Mouse (Mus musculus): Measurements from ENCODE around the gene Ifngr2. TPM values are rescaled to one million over a fixed set of nuclear protein-coding genes. Genes with fewer than 3 reads are reported as not detected.

The Ifngr2 gene
- polyA plus RNA-seq, 2 experiments, result 23.0 to 45.4 TPM

- no peak for DNase-seq (ENCODE audit: low spot score)
- H3K9ac ChIP-seq (ENCODE audit: low read depth, low read length, severe bottlenecking), result no peak overlapping the region
- ATAC-seq (ENCODE audit: low FRiP score, low read depth), result no peak
- no peak for TF ChIP-seq POLR2A (IDR thresholded peaks at IDR 0.05; ENCODE audit: borderline replicate concordance, extremely low read depth, insufficient read depth, insufficient read length)
- H3K27me3 ChIP-seq (ENCODE audit: control insufficient read depth, insufficient read depth, low read length), result peaks cover 4% of the 10 kb centered on the region; the same call in 1 of the 2 replicates
- no peaks in the 10 kb centered on the region for H3K36me3 ChIP-seq (ENCODE audit: control insufficient read depth, insufficient read depth, low read length)
- H3K9me3 ChIP-seq (ENCODE audit: control insufficient read depth, low read length), result no peaks in the 10 kb centered on the region
- no peak overlapping the region for H3K4me3 ChIP-seq (replicated peaks; ENCODE audit: low read length)
- no peak overlapping the region for H3K27ac ChIP-seq (replicated peaks; ENCODE audit: low read depth, low read length)
- WGBS, result 50% methylated on average over 6 of the region's 6 CpGs
- H3K4me2 ChIP-seq (replicated peaks; ENCODE audit: low read depth, low read length, severe bottlenecking), result no peak overlapping the region
- H3K4me1 ChIP-seq (ENCODE audit: control insufficient read depth, insufficient read depth, low read length), result peaks cover 10% of the 10 kb centered on the region
Observed at GRCm38 (mm10) chr16:91531856-91532255, 15.0 kb upstream of the Ifngr2 start.

DNA sequence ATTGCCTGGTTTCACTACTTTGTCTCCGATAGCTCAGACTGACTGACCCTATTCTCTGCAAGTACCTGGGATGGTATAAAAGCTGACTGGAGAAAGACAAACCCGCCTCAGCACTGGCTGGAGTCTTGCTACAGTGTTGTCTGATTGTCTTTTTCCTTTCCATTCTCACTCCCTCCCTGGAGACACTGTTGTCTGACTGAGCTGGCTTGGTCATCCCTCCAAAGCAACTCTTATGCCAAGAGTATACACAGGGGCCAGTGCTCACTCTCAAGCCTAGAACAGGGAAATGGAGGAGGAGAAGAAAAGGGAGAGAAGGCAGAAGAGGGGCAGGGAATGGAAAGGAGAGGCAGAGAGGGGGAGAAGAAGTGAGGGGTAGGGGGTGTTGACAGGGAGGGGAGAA is 14.4 kb upstream of the Ifngr2 start:
- no peak for DNase-seq (ENCODE audit: low spot score)
- Histone ChIP-seq H3K36me3 (ENCODE audit: control insufficient read depth, insufficient read depth, low read length) (no peaks in the 10 kb centered on the region), H3K4me3 (replicated peaks; ENCODE audit: low read length) (no peak overlapping the region), H3K4me1 (ENCODE audit: control insufficient read depth, insufficient read depth, low read length) (peaks cover 10% of the 10 kb centered on the region), H3K27ac (replicated peaks; ENCODE audit: low read depth, low read length) (no peak overlapping the region), H3K9me3 (ENCODE audit: control insufficient read depth, low read length) (no peaks in the 10 kb centered on the region), H3K9ac (ENCODE audit: low read depth, low read length, severe bottlenecking) (no peak overlapping the region), H3K4me2 (replicated peaks; ENCODE audit: low read depth, low read length, severe bottlenecking) (no peak overlapping the region), H3K27me3 (ENCODE audit: control insufficient read depth, insufficient read depth, low read length) (peaks cover 4% of the 10 kb centered on the region; the same call in 1 of the 2 replicates)
- TF ChIP-seq POLR2A (IDR thresholded peaks at IDR 0.05; ENCODE audit: borderline replicate concordance, extremely low read depth, insufficient read depth, insufficient read length), result no peak
- ATAC-seq (ENCODE audit: low FRiP score, low read depth), result no peak
- WGBS, result 23% methylated on average over 2 of the region's 2 CpGs

DNA sequence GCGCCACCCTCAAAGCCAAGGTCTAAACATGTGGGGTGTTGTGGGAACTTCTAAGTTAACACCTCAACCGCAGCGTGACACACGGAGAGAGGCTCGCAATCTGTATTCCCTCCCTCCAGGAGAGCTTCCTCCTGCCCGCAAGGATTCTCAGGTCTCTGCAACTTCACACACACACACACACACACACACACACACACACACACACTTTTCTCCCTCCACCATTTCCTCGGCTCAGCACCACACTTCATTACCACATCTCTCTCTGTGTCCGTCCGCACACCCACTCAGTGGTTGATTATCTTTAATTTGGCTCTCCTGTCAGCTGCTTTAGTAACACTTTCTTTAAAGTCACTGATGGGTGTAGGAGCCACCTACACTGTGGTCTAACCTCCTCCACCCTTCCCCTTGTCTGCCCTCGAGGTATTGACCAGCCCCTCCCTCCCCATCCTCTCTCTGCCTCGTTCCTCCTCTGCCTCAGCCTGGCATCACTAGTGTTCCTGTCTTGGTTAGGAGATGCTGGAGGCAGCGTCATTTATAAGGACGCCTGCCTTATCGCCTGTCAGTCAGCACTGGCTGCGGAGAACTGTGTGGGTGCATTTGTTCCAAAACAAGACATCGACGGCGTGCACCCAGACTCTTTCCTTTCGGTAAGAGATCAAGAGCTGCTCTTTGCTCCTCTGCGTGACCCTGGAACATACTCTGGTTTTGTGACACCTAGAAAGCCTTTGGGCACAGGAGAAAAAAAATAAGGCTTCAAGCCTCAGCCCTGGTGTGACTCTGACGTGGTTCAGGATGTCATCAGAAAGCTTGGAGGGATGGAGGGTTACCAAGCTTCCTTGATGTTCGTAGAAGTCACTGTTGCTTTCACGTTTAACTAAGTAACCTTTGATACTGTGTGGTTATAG is 13.5 kb upstream of the Ifngr2 start:
- WGBS, result 59% methylated on average over 22 of the region's 23 CpGs
- H3K27ac ChIP-seq (replicated peaks; ENCODE audit: low read depth, low read length), result no peak overlapping the region

DNA sequence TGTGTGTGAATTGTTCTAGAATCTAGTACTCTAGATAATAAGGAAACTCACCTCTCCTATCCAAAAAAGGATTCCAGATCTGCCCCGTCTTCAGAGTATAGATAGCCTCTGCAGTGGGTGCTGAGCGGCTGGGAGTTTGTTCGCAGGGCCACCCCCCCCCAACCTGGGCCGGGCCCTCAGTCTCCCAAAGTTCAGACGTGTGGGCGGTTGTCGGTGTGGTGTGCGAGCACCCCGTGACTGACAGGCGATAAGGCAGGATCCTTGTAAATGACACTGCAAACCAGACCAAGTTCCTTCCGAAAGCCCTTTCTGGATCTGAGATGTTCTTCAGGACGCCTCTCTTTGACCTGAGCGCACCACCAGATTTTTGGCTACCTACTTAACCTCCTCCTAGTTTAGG is 12.4 kb upstream of the Ifngr2 start:
- no peaks in the 10 kb centered on the region for H3K9me3 ChIP-seq (ENCODE audit: control insufficient read depth, low read length)
- ATAC-seq (ENCODE audit: low FRiP score, low read depth), result no peak
- no peak overlapping the region for H3K27ac ChIP-seq (replicated peaks; ENCODE audit: low read depth, low read length)
- no peak for TF ChIP-seq POLR2A (IDR thresholded peaks at IDR 0.05; ENCODE audit: borderline replicate concordance, extremely low read depth, insufficient read depth, insufficient read length)
- no peak overlapping the region for H3K4me2 ChIP-seq (replicated peaks; ENCODE audit: low read depth, low read length, severe bottlenecking)
- H3K4me1 ChIP-seq (ENCODE audit: control insufficient read depth, insufficient read depth, low read length), result peaks cover 16% of the 10 kb centered on the region
- H3K27me3 ChIP-seq (ENCODE audit: control insufficient read depth, insufficient read depth, low read length), result peaks cover 4% of the 10 kb centered on the region; the same call in 1 of the 2 replicates
- no peak overlapping the region for H3K4me3 ChIP-seq (replicated peaks; ENCODE audit: low read length)
- 54% methylated on average over 13 of the region's 13 CpGs for WGBS
- H3K9ac ChIP-seq (ENCODE audit: low read depth, low read length, severe bottlenecking), result no peak overlapping the region
- H3K36me3 ChIP-seq (ENCODE audit: control insufficient read depth, insufficient read depth, low read length), result no peaks in the 10 kb centered on the region
- DNase-seq (ENCODE audit: low spot score), result peak; percentile 65

More for the DNA sequence above, 13.5 kb upstream of the Ifngr2 start:
- ATAC-seq (ENCODE audit: low FRiP score, low read depth) (no peak), DNase-seq (ENCODE audit: low spot score) (no peak)
- no peak overlapping the region for H3K4me3 ChIP-seq (replicated peaks; ENCODE audit: low read length)
- H3K36me3 ChIP-seq (ENCODE audit: control insufficient read depth, insufficient read depth, low read length), result no peaks in the 10 kb centered on the region
- H3K27me3 ChIP-seq (ENCODE audit: control insufficient read depth, insufficient read depth, low read length), result peaks cover 4% of the 10 kb centered on the region; the same call in 1 of the 2 replicates
- TF ChIP-seq POLR2A (IDR thresholded peaks at IDR 0.05; ENCODE audit: borderline replicate concordance, extremely low read depth, insufficient read depth, insufficient read length), result no peak
- H3K9me3 ChIP-seq (ENCODE audit: control insufficient read depth, low read length), result no peaks in the 10 kb centered on the region
- no peak overlapping the region for H3K4me2 ChIP-seq (replicated peaks; ENCODE audit: low read depth, low read length, severe bottlenecking)
- no peak overlapping the region for H3K9ac ChIP-seq (ENCODE audit: low read depth, low read length, severe bottlenecking)
- peaks cover 12% of the 10 kb centered on the region for H3K4me1 ChIP-seq (ENCODE audit: control insufficient read depth, insufficient read depth, low read length)

DNA sequence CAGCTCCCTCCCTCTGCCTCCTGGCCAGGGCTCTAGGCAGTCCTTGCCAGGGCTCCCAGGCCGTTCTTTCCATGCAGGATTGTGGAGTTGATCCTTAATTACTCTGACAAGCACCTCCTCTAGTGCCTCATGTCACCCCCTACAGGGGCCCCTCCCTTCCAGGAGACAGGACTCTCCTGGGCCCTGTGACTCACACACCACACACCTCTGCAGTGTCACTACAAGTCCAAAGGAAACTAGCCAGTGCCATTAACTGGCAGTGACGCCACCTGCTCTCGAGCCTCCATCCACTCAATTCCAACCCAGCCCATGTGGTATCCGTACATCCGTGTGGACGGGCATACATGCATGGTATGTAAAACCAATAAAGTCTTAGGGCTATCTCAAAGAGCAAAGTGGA is 12.0 kb upstream of the Ifngr2 start:
- peaks cover 16% of the 10 kb centered on the region for H3K4me1 ChIP-seq (ENCODE audit: control insufficient read depth, insufficient read depth, low read length)
- H3K4me2 ChIP-seq (replicated peaks; ENCODE audit: low read depth, low read length, severe bottlenecking), result no peak overlapping the region
- H3K36me3 ChIP-seq (ENCODE audit: control insufficient read depth, insufficient read depth, low read length), result no peaks in the 10 kb centered on the region
- H3K27ac ChIP-seq (replicated peaks; ENCODE audit: low read depth, low read length), result no peak overlapping the region
- H3K27me3 ChIP-seq (ENCODE audit: control insufficient read depth, insufficient read depth, low read length), result peaks cover 4% of the 10 kb centered on the region; the same call in 1 of the 2 replicates
- no peak for TF ChIP-seq POLR2A (IDR thresholded peaks at IDR 0.05; ENCODE audit: borderline replicate concordance, extremely low read depth, insufficient read depth, insufficient read length)
- no peaks in the 10 kb centered on the region for H3K9me3 ChIP-seq (ENCODE audit: control insufficient read depth, low read length)
- ATAC-seq (ENCODE audit: low FRiP score, low read depth) (no peak), DNase-seq (ENCODE audit: low spot score) (no peak)
- 70% methylated on average over 6 of the region's 6 CpGs for WGBS
- H3K9ac ChIP-seq (ENCODE audit: low read depth, low read length, severe bottlenecking), result no peak overlapping the region
- no peak overlapping the region for H3K4me3 ChIP-seq (replicated peaks; ENCODE audit: low read length)

Measured in limb, embryonic 14.5 days (tissue).